Mouse (Mus musculus) small intestine, adult 2 months (tissue): ENCODE measurements around the gene Actl7a. TPM values are rescaled to one million over a fixed set of nuclear protein-coding genes. Genes with fewer than 3 reads are reported as not detected.

ENCODE experiments used
- H3K27ac ChIP-seq: fragments of 200-500 bp; 2 replicates; pipeline ENCODE4 v1.5.1; 2012; ENCODE audit warnings: low read depth, low read length, control low read depth, inconsistent platforms; ENCODE audit not compliant: insufficient read depth
- H3K27me3 ChIP-seq: fragments of 200-500 bp; 2 replicates; pipeline ENCODE4 v1.6.1; 2012; ENCODE audit warnings: mild to moderate bottlenecking, moderate library complexity, low read length, inconsistent platforms; ENCODE audit not compliant: control insufficient read depth, insufficient read depth
- H3K36me3 ChIP-seq: fragments of 200-500 bp; 2 replicates; pipeline ENCODE4 v1.6.1; 2012; ENCODE audit warnings: mild to moderate bottlenecking, low read length, control low read depth, inconsistent platforms; ENCODE audit not compliant: control insufficient read depth, insufficient read depth
- H3K4me1 ChIP-seq: fragments of 200-500 bp; 2 replicates; pipeline ENCODE4 v1.6.1; 2012; ENCODE audit warnings: low read length, inconsistent platforms, mixed read lengths; ENCODE audit not compliant: control insufficient read depth, insufficient read depth, insufficient read length
- H3K4me3 ChIP-seq: fragments of 200-500 bp; 2 replicates; pipeline ENCODE4 v1.5.1; 2012; ENCODE audit warnings: low read depth, mild to moderate bottlenecking, control low read depth, inconsistent platforms, low read length, moderate library complexity
- CTCF ChIP-seq: fragments of 200-500 bp; IDR thresholded peaks from 2 replicates; pipeline ENCODE4 v1.5.1; 2012; ENCODE audit warnings: low read depth, mild to moderate bottlenecking, control low read depth, inconsistent platforms, low read length, moderate library complexity, mixed read lengths; ENCODE audit not compliant: insufficient replicate concordance, insufficient read length; ENCODE audit errors: extremely low read depth
- POLR2A ChIP-seq: fragments of 200-500 bp; IDR thresholded peaks from 2 replicates; pipeline ENCODE4 v1.6.1; 2012; ENCODE audit warnings: low read depth, mild to moderate bottlenecking, control low read depth, inconsistent platforms, low read length, moderate library complexity
- whole genome bisulfite sequencing: fragments of 180-500 bp; shearing (Covaris S2); methylation state at CpG from one replicate; pipeline ENCODE4 v1.1.7; 2018; 5-methylcytosine and 5-hydroxymethylcytosine counted together
- polyA plus RNA-seq: library from polyadenylated mRNA; depleted of rRNA; stranded (reverse); fragments of >200 nt; gene quantifications from 2 replicates; pipeline ENCODE4 v1.2.3, GENCODE M21; 2012

Actl7a gene
- polyA plus RNA-seq, 1 experiment = not detected

- no peak for TF ChIP-seq CTCF
- TF ChIP-seq POLR2A = no peak
- 95% methylated on average over 20 of the region's 20 CpGs for WGBS
- no peaks in the 10 kb centered on the region for H3K4me1 ChIP-seq
- no peak overlapping the region for H3K27ac ChIP-seq
- H3K4me3 ChIP-seq = no peak overlapping the region
- no peaks in the 10 kb centered on the region for H3K36me3 ChIP-seq
- H3K27me3 ChIP-seq = no peaks in the 10 kb centered on the region
Measured at GRCm38 (mm10) chr4:56740611-56741010, 2.6 kb upstream of the Actl7a start.

GRCm38 (mm10) chr4:56741041-56741493 lies 2.1 kb upstream of the Actl7a start, which contains the start of gene Actl7b:
Actl7b (minus strand) TSS chr4:56741443.
- WGBS = 94% methylated on average over 13 of the region's 13 CpGs
- Histone ChIP-seq H3K4me3 (no peak within 1 kb of the TSS), H3K4me1 (no peaks in the 10 kb centered on the region), H3K27me3 (no peaks in the 10 kb centered on the region), H3K27ac (no peak within 1 kb of the TSS), H3K36me3 (0 out of 2 replicates have a peak, but pooled peaks cover 3% of the 10 kb centered on the region)
- TF ChIP-seq CTCF (no peak), POLR2A (no peak)

GRCm38 (mm10) chr4:56742698-56743097 lies 515 bp upstream of the Actl7a start:
- Histone ChIP-seq H3K27ac (no peak overlapping the region), H3K27me3 (no peaks in the 10 kb centered on the region), H3K4me3 (no peak overlapping the region), H3K36me3 (peaks cover 8% of the 10 kb centered on the region; the same call in 1 of the 2 replicates), H3K4me1 (no peaks in the 10 kb centered on the region)
- WGBS = 87% methylated on average over 4 of the region's 4 CpGs
- TF ChIP-seq POLR2A = no peak
- TF ChIP-seq CTCF = no peak

GRCm38 (mm10) chr4:56746345-56746744 lies 3.1 kb downstream of the Actl7a start:
- 95% methylated on average over 2 of the region's 2 CpGs for WGBS

GRCm38 (mm10) chr4:56747456-56747855 lies 4.2 kb downstream of the Actl7a start:
- TF ChIP-seq CTCF = no peak
- no peak for TF ChIP-seq POLR2A
- 95% methylated on average over 9 of the region's 9 CpGs for WGBS
- Histone ChIP-seq H3K27me3 (no peaks in the 10 kb centered on the region), H3K4me3 (no peak overlapping the region), H3K27ac (no peak overlapping the region), H3K4me1 (no peaks in the 10 kb centered on the region), H3K36me3 (peaks cover 22% of the 10 kb centered on the region)

More at GRCm38 (mm10) chr4:56746345-56746744, 3.1 kb downstream of the Actl7a start:
- Histone ChIP-seq H3K4me1 (no peaks in the 10 kb centered on the region), H3K27ac (no peak overlapping the region), H3K27me3 (no peaks in the 10 kb centered on the region), H3K36me3 (peaks cover 20% of the 10 kb centered on the region), H3K4me3 (no peak overlapping the region)
- TF ChIP-seq POLR2A (no peak), CTCF (no peak)

- Histone ChIP-seq H3K36me3 (peaks cover 49% of the 10 kb centered on the region), H3K27ac (no peak overlapping the region), H3K4me1 (no peaks in the 10 kb centered on the region), H3K27me3 (no peaks in the 10 kb centered on the region), H3K4me3 (no peak overlapping the region)
- WGBS = 89% methylated on average over 5 of the region's 5 CpGs
- no peak for TF ChIP-seq CTCF
- no peak for TF ChIP-seq POLR2A
Measured at GRCm38 (mm10) chr4:56756021-56756420, 12.8 kb downstream of the Actl7a start.

GRCm38 (mm10) chr4:56756966-56757600 lies 13.9 kb downstream of the Actl7a start:
- H3K36me3 ChIP-seq = peaks cover 49% of the 10 kb centered on the region

More at GRCm38 (mm10) chr4:56756966-56757600, 13.9 kb downstream of the Actl7a start:
- no peak for TF ChIP-seq POLR2A
- no peak for TF ChIP-seq CTCF
- Histone ChIP-seq H3K4me3 (no peak overlapping the region), H3K27ac (no peak overlapping the region), H3K4me1 (no peaks in the 10 kb centered on the region), H3K27me3 (no peaks in the 10 kb centered on the region)
- 90% methylated on average over 10 of the region's 10 CpGs for WGBS
